Mouse (Mus musculus) testis, adult 2 months (tissue): ENCODE measurements around the gene Maf. TPM values are rescaled to one million over a fixed set of nuclear protein-coding genes. Genes with fewer than 3 reads are reported as not detected.

Experiments
- H3K27ac ChIP-seq: fragments of 200-500 bp; 2 replicates; pipeline ENCODE4 v1.5.1; 2012; ENCODE audit warnings: low read depth, low read length; ENCODE audit not compliant: control insufficient read depth, insufficient read depth
- H3K27me3 ChIP-seq: fragments of 200-500 bp; 2 replicates; pipeline ENCODE4 v1.6.1; 2012; ENCODE audit warnings: mild to moderate bottlenecking, low read length, moderate library complexity; ENCODE audit not compliant: control insufficient read depth, insufficient read depth
- H3K36me3 ChIP-seq: fragments of 200-500 bp; 2 replicates; pipeline ENCODE4 v1.6.1; 2012; ENCODE audit warnings: mild to moderate bottlenecking, low read length; ENCODE audit not compliant: control insufficient read depth, insufficient read depth
- H3K4me1 ChIP-seq: fragments of 200-500 bp; 2 replicates; pipeline ENCODE4 v1.6.1; 2012; ENCODE audit warnings: low read length; ENCODE audit not compliant: control insufficient read depth, insufficient read depth
- H3K4me3 ChIP-seq: fragments of 200-500 bp; 2 replicates; pipeline ENCODE4 v1.5.1; 2012; ENCODE audit warnings: low read depth, mild to moderate bottlenecking, low read length, moderate library complexity, mixed read lengths; ENCODE audit not compliant: control insufficient read depth
- CTCF ChIP-seq: fragments of 200-500 bp; IDR thresholded peaks from 2 replicates; pipeline ENCODE4 v1.5.1; 2012; ENCODE audit warnings: low read depth, mild to moderate bottlenecking, inconsistent platforms, low read length, moderate library complexity; ENCODE audit not compliant: control insufficient read depth, insufficient read depth, insufficient replicate concordance
- POLR2A ChIP-seq: fragments of 200-500 bp; IDR thresholded peaks from 2 replicates; pipeline ENCODE4 v1.6.1; 2012; ENCODE audit warnings: low read depth, mild to moderate bottlenecking, inconsistent platforms, low read length, moderate library complexity; ENCODE audit not compliant: control insufficient read depth
- polyA plus RNA-seq: library from polyadenylated mRNA; depleted of rRNA; stranded (reverse); fragments of >200 nt; gene quantifications from 2 replicates; pipeline ENCODE4 v1.2.3, GENCODE M21; 2012

The Maf gene
- polyA plus RNA-seq, 1 experiment, result 1.1 TPM

DNA sequence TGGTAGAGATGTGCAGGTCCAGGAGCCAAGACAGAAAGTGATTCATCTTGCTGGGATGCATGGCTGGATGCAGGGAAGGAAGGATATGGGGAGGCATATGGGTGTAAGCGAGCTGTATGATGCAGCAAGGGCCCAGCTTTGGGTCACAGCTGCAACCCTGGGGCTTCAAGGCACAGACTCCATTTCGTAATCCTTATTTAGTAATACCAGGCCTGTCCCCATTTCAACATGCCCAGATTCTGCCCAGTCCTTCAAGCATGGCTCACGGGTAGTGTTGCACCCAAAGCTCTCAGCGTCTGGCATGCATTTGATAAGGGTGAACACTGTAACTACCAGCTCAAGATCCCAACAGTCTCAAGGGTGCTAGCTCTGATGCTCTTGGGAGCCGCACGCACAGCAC lies 11.0 kb upstream of the Maf start:
- TF ChIP-seq CTCF, result no peak
- TF ChIP-seq POLR2A, result no peak
- Histone ChIP-seq H3K27ac (no peak overlapping the region), H3K36me3 (no peaks in the 10 kb centered on the region), H3K4me1 (no peaks in the 10 kb centered on the region), H3K4me3 (no peak overlapping the region), H3K27me3 (no peaks in the 10 kb centered on the region)

DNA sequence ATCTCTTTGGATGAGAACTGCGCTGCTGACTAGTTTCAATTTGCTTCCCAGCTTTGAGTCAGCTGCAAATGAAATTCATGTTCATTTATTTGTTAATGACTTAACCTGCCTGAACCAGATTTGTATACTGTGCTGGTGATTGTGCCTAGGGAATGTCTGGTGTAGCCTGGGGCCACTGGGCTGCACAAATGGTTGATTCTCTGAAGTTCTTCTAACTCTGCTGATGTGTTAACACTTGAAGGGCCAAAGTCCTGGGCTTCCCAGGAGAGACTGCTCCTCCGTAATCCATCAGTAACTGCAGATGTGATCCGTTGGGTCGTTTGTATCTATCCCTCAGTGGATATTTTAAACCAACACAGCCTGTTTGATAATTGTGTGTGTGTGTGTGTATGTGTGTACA lies 7.7 kb upstream of the Maf start:
- Histone ChIP-seq H3K36me3 (no peaks in the 10 kb centered on the region), H3K4me1 (no peaks in the 10 kb centered on the region), H3K27ac (no peak overlapping the region), H3K27me3 (no peaks in the 10 kb centered on the region), H3K4me3 (no peak overlapping the region)
- TF ChIP-seq CTCF (no peak), POLR2A (no peak)

GRCm38 (mm10) chr8:115711106-115711505 lies 3.5 kb upstream of the Maf start:
- H3K4me1 ChIP-seq, result peaks cover 4% of the 10 kb centered on the region
- no peak overlapping the region for H3K4me3 ChIP-seq
- TF ChIP-seq POLR2A (no peak), CTCF (no peak)
- H3K27me3 ChIP-seq, result no peaks in the 10 kb centered on the region
- H3K27ac ChIP-seq, result no peak overlapping the region
- no peaks in the 10 kb centered on the region for H3K36me3 ChIP-seq

GRCm38 (mm10) chr8:115709931-115710330 lies 2.3 kb upstream of the Maf start:
- no peaks in the 10 kb centered on the region; the same call in 1 of the 2 replicates for H3K27me3 ChIP-seq
- no peaks in the 10 kb centered on the region for H3K36me3 ChIP-seq
- H3K4me3 ChIP-seq, result no peak overlapping the region
- no peak overlapping the region for H3K27ac ChIP-seq
- H3K4me1 ChIP-seq, result peaks cover 9% of the 10 kb centered on the region
- TF ChIP-seq CTCF (no peak), POLR2A (no peak)

DNA sequence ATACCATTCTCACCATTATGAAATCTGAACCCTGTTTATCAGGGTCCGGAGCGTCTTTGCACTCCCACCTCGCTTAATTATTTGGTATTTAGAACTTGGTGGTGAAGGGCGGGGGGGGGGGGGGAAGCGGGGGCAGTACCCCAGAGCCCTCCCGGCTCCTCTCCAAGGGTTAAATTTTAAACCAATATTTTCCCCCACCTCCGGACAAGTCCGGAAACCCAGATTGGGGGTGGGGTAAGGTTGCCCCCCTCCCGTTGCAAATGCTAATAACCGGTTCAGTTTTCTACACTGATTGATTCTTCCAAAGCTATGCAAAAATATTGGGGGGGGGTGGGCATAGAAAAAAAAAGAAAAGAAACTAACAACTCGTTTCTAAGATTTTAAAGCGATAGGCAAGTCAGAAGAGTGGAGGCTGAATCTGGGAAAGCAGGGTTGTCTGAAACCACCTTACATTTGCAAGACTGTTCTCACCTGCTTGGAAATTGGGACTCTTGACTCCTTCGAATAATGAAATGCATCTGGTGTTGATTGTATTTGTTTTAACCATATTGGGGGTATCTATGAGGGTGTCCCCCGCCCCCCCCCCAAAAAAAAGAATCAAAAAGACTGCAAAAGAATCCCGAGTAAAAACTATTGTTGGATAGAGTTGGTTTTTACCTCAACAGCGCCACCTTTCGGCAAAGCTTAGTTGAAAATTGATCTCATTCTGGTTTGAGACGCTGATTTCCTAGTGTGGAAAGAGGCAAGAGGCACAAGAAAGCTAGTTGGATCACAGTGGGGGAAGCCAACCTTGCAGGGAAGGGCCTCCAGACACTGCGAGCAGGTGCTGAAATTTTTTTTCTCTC lies 1.6 kb upstream of the Maf start:
- Histone ChIP-seq H3K4me1 (peaks cover 9% of the 10 kb centered on the region), H3K27me3 (no peaks in the 10 kb centered on the region; the same call in 1 of the 2 replicates), H3K36me3 (no peaks in the 10 kb centered on the region), H3K27ac (no peak overlapping the region), H3K4me3 (no peak overlapping the region; the same call in 1 of the 2 replicates)
- no peak for TF ChIP-seq CTCF
- TF ChIP-seq POLR2A, result no peak

GRCm38 (mm10) chr8:115706861-115707730 lies 498 bp downstream of the Maf start:
- Histone ChIP-seq H3K27me3 (no peaks in the 10 kb centered on the region; the same call in 1 of the 2 replicates), H3K4me1 (peaks cover 9% of the 10 kb centered on the region), H3K36me3 (no peaks in the 10 kb centered on the region), H3K27ac (peak overlapping the region; percentile 49), H3K4me3 (peak overlapping the region; percentile 78)
- no peak for TF ChIP-seq CTCF
- no peak for TF ChIP-seq POLR2A

- no peak for TF ChIP-seq CTCF
- TF ChIP-seq POLR2A, result no peak
- H3K27me3 ChIP-seq, result no peaks in the 10 kb centered on the region; the same call in 1 of the 2 replicates
- H3K27ac ChIP-seq, result peak overlapping the region; percentile 40
- H3K36me3 ChIP-seq, result no peaks in the 10 kb centered on the region
- H3K4me1 ChIP-seq, result peaks cover 9% of the 10 kb centered on the region
- H3K4me3 ChIP-seq, result peak overlapping the region; percentile 78
Measured at GRCm38 (mm10) chr8:115706411-115706860, 1.2 kb downstream of the Maf start.
